Comparison of ENCODE assay signal across 18 mouse cellular contexts in the genomic region with DNA sequence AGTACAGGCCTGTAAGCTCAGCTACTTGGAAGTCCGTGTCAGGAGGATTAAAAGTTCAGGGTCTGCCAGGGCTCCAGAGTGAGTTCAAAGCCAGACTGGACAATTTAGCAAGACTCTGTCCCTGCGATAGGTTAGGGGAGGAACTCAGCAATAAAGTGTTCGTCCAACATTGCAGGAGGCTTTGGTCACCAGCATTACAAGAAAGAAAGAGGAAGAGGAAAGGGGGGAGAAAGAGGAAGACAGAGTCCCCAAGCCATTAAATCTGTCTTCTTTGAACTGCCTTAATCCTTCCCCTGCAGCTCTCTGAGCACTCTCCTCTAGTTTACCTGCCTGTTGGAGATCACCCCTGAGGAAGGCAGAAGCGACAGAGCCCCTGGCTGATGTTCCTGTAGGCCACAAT.
A peak's percentile ranks its signal among the peaks of the same experiment; 100 is the strongest.
DNase-seq lines count a peak whose midpoint lies in the region; ATAC-seq lines count a peak whose summit lies in the region.
"Had no signal": no experiment of that assay in that cellular context is flagged by ENCODE, and none has a peak within 500 bp of the region (broad histone marks: within the 10 kb centered on the region; RNA-seq: fewer than 3 reads in every experiment).

No protein-coding gene starts in this region.

- H3K9me3 ChIP-seq in liver, embryonic 13.5 days (replicated peaks), result no peaks in the 10 kb centered on the region
- H3K9me3 ChIP-seq in neural tube, embryonic 15.5 days (replicated peaks), result no peaks in the 10 kb centered on the region
- H3K9me3 ChIP-seq: embryonic facial prominence, embryonic 13.5 days; forebrain, embryonic 13.5 days; heart, embryonic 13.5 days; hindbrain, embryonic 12.5 days had no signal

- H3K36me3 ChIP-seq in liver, embryonic 13.5 days, result peaks cover 60% of the 10 kb centered on the region
- H3K36me3 ChIP-seq in neural tube, embryonic 15.5 days, result peaks cover 2% of the 10 kb centered on the region; the same call in 1 of the 2 replicates
- H3K36me3 ChIP-seq: hindbrain, embryonic 12.5 days had no signal

- 53% methylated on average over 4 of the region's 4 CpGs for WGBS in liver, embryonic 13.5 days (ENCODE audit: insufficient replicate concordance)
- 75% methylated on average over 4 of the region's 4 CpGs for WGBS in neural tube, embryonic 15.5 days

- peaks cover 37% of the 10 kb centered on the region for H3K4me1 ChIP-seq in liver, embryonic 13.5 days (replicated peaks)
- peaks cover 25% of the 10 kb centered on the region for H3K4me1 ChIP-seq in neural tube, embryonic 15.5 days

- DNase-seq in liver, embryonic 13.5 days, result no peak
- DNase-seq in liver (no peak), 416B (ENCODE audit: low read depth) (peak; percentile 9), adipocyte (ENCODE audit: low spot score) (no peak)
- no peak for DNase-seq in layer of hippocampus, postnatal 25 days (ENCODE audit: extremely low spot score in 1 of 2, low spot score in 1 of 2)
- DNase-seq: adrenal gland, adult 8-10 months; cerebellum, adult 11 months; forebrain, postnatal 0 days; gastrocnemius, postnatal 14 days; heart, postnatal 36 days had no signal

- no peak overlapping the region for H3K9ac ChIP-seq in liver, embryonic 13.5 days
- H3K9ac ChIP-seq in neural tube, embryonic 15.5 days (replicated peaks), result no peak overlapping the region
- H3K9ac ChIP-seq: embryonic facial prominence, embryonic 13.5 days; forebrain, embryonic 13.5 days; forebrain, postnatal 0 days; heart, embryonic 13.5 days; hindbrain, embryonic 12.5 days had no signal

- ATAC-seq in liver, embryonic 13.5 days (ENCODE audit: low read depth), result no peak
- ATAC-seq in common myeloid progenitor, adult 5-6 weeks (replicated peaks; ENCODE audit: low read depth, poor library complexity, severe bottlenecking), result peak; percentile 17
- ATAC-seq in megakaryocyte, adult 5-6 weeks (ENCODE audit: poor library complexity, severe bottlenecking), result peak; percentile 77
- no peak for ATAC-seq in neural tube, embryonic 15.5 days (ENCODE audit: low FRiP score)
- ATAC-seq: forebrain, embryonic 13.5 days; forebrain, postnatal 0 days had no signal

- no peaks in the 10 kb centered on the region for H3K27me3 ChIP-seq in liver, embryonic 13.5 days
- H3K27me3 ChIP-seq in neural tube, embryonic 15.5 days (replicated peaks), result no peaks in the 10 kb centered on the region
- H3K27me3 ChIP-seq: CH12.LX; embryonic facial prominence, embryonic 13.5 days; forebrain, embryonic 13.5 days; hindbrain, embryonic 12.5 days had no signal

- no peak overlapping the region for H3K4me3 ChIP-seq in liver, embryonic 13.5 days (replicated peaks)
- H3K4me3 ChIP-seq in neural tube, embryonic 15.5 days (replicated peaks), result no peak overlapping the region
- H3K4me3 ChIP-seq: embryonic facial prominence, embryonic 13.5 days; forebrain, embryonic 13.5 days; heart, embryonic 13.5 days; hindbrain, embryonic 12.5 days had no signal

- peak overlapping the region; percentile 26; the same call in 1 of the 2 replicates for H3K27ac ChIP-seq in liver, embryonic 13.5 days
- no peak overlapping the region for H3K27ac ChIP-seq in neural tube, embryonic 15.5 days (replicated peaks)
- H3K27ac ChIP-seq: embryonic facial prominence, embryonic 13.5 days; forebrain, embryonic 13.5 days; heart, embryonic 13.5 days; hindbrain, embryonic 12.5 days had no signal

- no peak overlapping the region for H3K4me2 ChIP-seq in liver, embryonic 13.5 days
- H3K4me2 ChIP-seq in neural tube, embryonic 15.5 days, result no peak overlapping the region
- H3K4me2 ChIP-seq: embryonic facial prominence, embryonic 13.5 days; forebrain, embryonic 13.5 days; heart, embryonic 13.5 days; hindbrain, embryonic 12.5 days had no signal

Comparison
In these comparisons a context has a peak if more than half of its experiments do, and no peak if none do; other contexts are left out.
1. ATAC-seq: peak in common myeloid progenitor, adult 5-6 weeks (single experiment) and megakaryocyte, adult 5-6 weeks (single experiment); none in liver, embryonic 13.5 days (single experiment) and neural tube, embryonic 15.5 days (single experiment).